Mouse (Mus musculus) layer of hippocampus, adult 2 months (tissue): ENCODE measurements at regions not wholly inside any gene's neighbourhood (a gene's known extent, or its start where the extent isn't known, plus 50 kb on each side); places are given as distances from the start of the nearest gene placed in this dataset.

Experiments
- DNase-seq, 2 experiments: peaks; one replicate each; pipeline ENCODE4 v3.0.0; 2022; ENCODE audit warnings: low spot score in 2 of 2
- H3K27ac ChIP-seq: fragments of 200-600 bp; 2 replicates; pipeline ENCODE4 v1.8.1; 2022
- H3K4me3 ChIP-seq: fragments of 200-600 bp; 2 replicates; pipeline ENCODE4 v1.8.1; 2022; ENCODE audit warnings: mild to moderate bottlenecking
- CTCF ChIP-seq: fragments of 200-600 bp; conservative IDR thresholded peaks from 2 replicates; pipeline ENCODE4 v1.8.1; 2022; ENCODE audit warnings: antibody characterized with exemption, mild to moderate bottlenecking, moderate library complexity

- no peak overlapping the region for H3K27ac ChIP-seq
- TF ChIP-seq CTCF = no peak
- H3K4me3 ChIP-seq = no peak overlapping the region
- no peak for DNase-seq
Measured at GRCm38 (mm10) chr11:17665624-17666552, 287.8 kb downstream of the Etaa1 start.

GRCm38 (mm10) chr11:17680998-17681397 is 272.7 kb downstream of the Etaa1 start:
- Histone ChIP-seq H3K4me3 (no peak overlapping the region), H3K27ac (no peak overlapping the region)
- TF ChIP-seq CTCF = no peak
- DNase-seq = no peak

- Histone ChIP-seq H3K4me3 (no peak overlapping the region), H3K27ac (no peak overlapping the region)
- peak; percentile 18 to 56 for DNase-seq
- TF ChIP-seq CTCF = peak; percentile 76
Measured at GRCm38 (mm10) chr11:17685711-17686113, 268.0 kb downstream of the Etaa1 start.

- no peak overlapping the region for H3K4me3 ChIP-seq
- no peak for TF ChIP-seq CTCF
- no peak for DNase-seq
- H3K27ac ChIP-seq = no peak overlapping the region
Measured at GRCm38 (mm10) chr11:17686806-17687205, 266.9 kb downstream of the Etaa1 start.

GRCm38 (mm10) chr11:17694145-17694544 is 259.5 kb downstream of the Etaa1 start:
- no peak for TF ChIP-seq CTCF
- no peak for DNase-seq
- no peak overlapping the region for H3K4me3 ChIP-seq

GRCm38 (mm10) chr11:17708769-17709168 is 244.9 kb downstream of the Etaa1 start:
- Histone ChIP-seq H3K4me3 (no peak overlapping the region), H3K27ac (no peak overlapping the region)
- TF ChIP-seq CTCF = no peak
- no peak for DNase-seq

More at GRCm38 (mm10) chr11:17694145-17694544, 259.5 kb downstream of the Etaa1 start:
- no peak overlapping the region for H3K27ac ChIP-seq

- Histone ChIP-seq H3K4me3 (no peak overlapping the region), H3K27ac (no peak overlapping the region)
- TF ChIP-seq CTCF = no peak
- no peak for DNase-seq
Measured at GRCm38 (mm10) chr11:17722051-17722450, 231.6 kb downstream of the Etaa1 start.

GRCm38 (mm10) chr11:17727258-17728034 is 226.2 kb downstream of the Etaa1 start:
- Histone ChIP-seq H3K27ac (no peak overlapping the region), H3K4me3 (no peak overlapping the region)
- no peak for TF ChIP-seq CTCF
- no peak for DNase-seq

- no peak for TF ChIP-seq CTCF
- no peak for DNase-seq
- no peak overlapping the region for H3K27ac ChIP-seq
- H3K4me3 ChIP-seq = no peak overlapping the region
Measured at GRCm38 (mm10) chr11:17733075-17733474, 220.6 kb downstream of the Etaa1 start.

GRCm38 (mm10) chr11:17734519-17734918 is 219.2 kb downstream of the Etaa1 start:
- Histone ChIP-seq H3K4me3 (no peak overlapping the region), H3K27ac (no peak overlapping the region)
- TF ChIP-seq CTCF = no peak
- no peak for DNase-seq

GRCm38 (mm10) chr11:17738879-17739278 is 214.8 kb downstream of the Etaa1 start:
- DNase-seq = no peak
- Histone ChIP-seq H3K27ac (no peak overlapping the region), H3K4me3 (no peak overlapping the region)
- no peak for TF ChIP-seq CTCF

GRCm38 (mm10) chr11:17743821-17744220 is 209.9 kb downstream of the Etaa1 start:
- Histone ChIP-seq H3K4me3 (no peak overlapping the region), H3K27ac (no peak overlapping the region)
- DNase-seq = no peak
- no peak for TF ChIP-seq CTCF

- Histone ChIP-seq H3K4me3 (no peak overlapping the region), H3K27ac (no peak overlapping the region)
- no peak for DNase-seq
- TF ChIP-seq CTCF = no peak
Measured at GRCm38 (mm10) chr11:17750345-17750744, 203.3 kb downstream of the Etaa1 start.
